Mouse (Mus musculus): ENCODE results near the gene Ctcfl.

- TF ChIP-seq CTCF (IDR thresholded peaks at IDR 0.05; ENCODE audit: borderline replicate concordance, extremely low read depth, insufficient read depth, insufficient read length) (peak; percentile 69), POLR2A (IDR thresholded peaks at IDR 0.05; ENCODE audit: borderline replicate concordance, extremely low read depth, insufficient read depth, insufficient read length, poor library complexity, severe bottlenecking) (no peak)
Measured at GRCm38 (mm10) chr2:173164358-173164757, 45.0 kb upstream of the Ctcfl start.
